Mouse (Mus musculus) testis, postnatal 14 days (tissue): Measurements from ENCODE around the gene Orm1.

Experiments used
- DNase-seq: peaks from one replicate; pipeline ENCODE4 v3.0.0; 2021; ENCODE audit warnings: low spot score

Gene Orm1

GRCm38 (mm10) chr4:63355877-63356665, 11.7 kb downstream of the Orm1 start, which contains the start of gene Orm3:
Orm3 (plus strand) TSS chr4:63356162.
- DNase-seq = no peak

GRCm38 (mm10) chr4:63356981-63357570, 12.7 kb downstream of the Orm1 start:
- no peak for DNase-seq

GRCm38 (mm10) chr4:63359861-63360260, 15.5 kb downstream of the Orm1 start:
- no peak for DNase-seq

GRCm38 (mm10) chr4:63362150-63362549, 17.8 kb downstream of the Orm1 start, which contains the start of gene Orm2:
Orm2 (plus strand) TSS chr4:63362449.
- DNase-seq = no peak

- peak; percentile 67 for DNase-seq
Measured at GRCm38 (mm10) chr4:63368577-63368976, 24.2 kb downstream of the Orm1 start.

GRCm38 (mm10) chr4:63370897-63371296, 26.5 kb downstream of the Orm1 start:
- no peak for DNase-seq

GRCm38 (mm10) chr4:63371890-63372289, 27.5 kb downstream of the Orm1 start:
- DNase-seq = no peak

- no peak for DNase-seq
Measured at GRCm38 (mm10) chr4:63373404-63373803, 29.0 kb downstream of the Orm1 start.

GRCm38 (mm10) chr4:63374331-63374730, 30.0 kb downstream of the Orm1 start:
- no peak for DNase-seq

- DNase-seq = no peak
Measured at GRCm38 (mm10) chr4:63375367-63375766, 31.0 kb downstream of the Orm1 start.

GRCm38 (mm10) chr4:63377483-63377882, 33.1 kb downstream of the Orm1 start:
- DNase-seq = no peak

- no peak for DNase-seq
Measured at GRCm38 (mm10) chr4:63382676-63383369, 38.5 kb downstream of the Orm1 start.

GRCm38 (mm10) chr4:63383474-63383873, 39.1 kb downstream of the Orm1 start:
- DNase-seq = no peak

- DNase-seq = no peak
Measured at GRCm38 (mm10) chr4:63384262-63384661, 39.9 kb downstream of the Orm1 start.

GRCm38 (mm10) chr4:63385253-63385652, 40.9 kb downstream of the Orm1 start:
- no peak for DNase-seq

- no peak for DNase-seq
Measured at GRCm38 (mm10) chr4:63385784-63386183, 41.4 kb downstream of the Orm1 start.

- no peak for DNase-seq
Measured at GRCm38 (mm10) chr4:63388029-63388428, 43.7 kb downstream of the Orm1 start.

- DNase-seq = no peak
Measured at GRCm38 (mm10) chr4:63389121-63389886, 44.9 kb downstream of the Orm1 start.

GRCm38 (mm10) chr4:63389887-63390528, 45.6 kb downstream of the Orm1 start:
- no peak for DNase-seq

GRCm38 (mm10) chr4:63391322-63391721, 47.0 kb downstream of the Orm1 start:
- DNase-seq = no peak
